Mouse (Mus musculus) kidney, adult 2 months (tissue): ENCODE results near the gene Nfam1.

Source experiments
- CTCF ChIP-seq: fragments of 200-500 bp; conservative IDR thresholded peaks from 2 replicates; pipeline ENCODE4 v1.5.1; 2011; ENCODE audit warnings: low read depth, mild to moderate bottlenecking, control low read depth, low read length, moderate library complexity, mixed read lengths; ENCODE audit not compliant: insufficient read depth, insufficient read length
- POLR2A ChIP-seq: fragments of 200-500 bp; IDR thresholded peaks from one replicate; pipeline ENCODE4 v1.6.1; 2011; ENCODE audit warnings: low read depth, low read length, control low read depth

DNA sequence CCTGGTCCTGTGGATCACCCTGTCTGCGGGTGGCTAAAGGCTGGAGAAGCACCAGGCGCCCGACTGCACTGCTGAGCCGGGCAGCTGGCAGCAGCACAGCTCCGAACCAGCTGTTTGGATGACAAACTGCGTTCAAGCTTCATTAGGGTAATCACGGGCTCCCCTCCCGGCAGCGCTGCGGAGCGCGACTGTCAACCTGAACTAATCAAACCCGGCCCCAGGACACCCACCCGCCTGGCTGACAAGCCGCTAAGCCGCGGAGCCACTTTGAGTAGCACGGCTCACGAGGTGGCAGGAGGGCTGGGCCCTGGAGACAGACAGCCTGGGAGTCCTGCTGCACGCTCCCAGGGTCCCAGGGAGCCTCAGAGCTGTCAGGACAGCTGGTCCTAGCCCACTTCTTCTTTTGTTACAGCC, 80.8 kb downstream of the Nfam1 start:
- TF ChIP-seq CTCF (no peak), POLR2A (no peak)
